Mouse (Mus musculus) testis, adult 2 months (tissue): ENCODE results near the gene Efna1.

Experiments
- CTCF ChIP-seq: fragments of 200-500 bp; IDR thresholded peaks from 2 replicates; pipeline ENCODE4 v1.5.1; 2012; ENCODE audit warnings: low read depth, mild to moderate bottlenecking, inconsistent platforms, low read length, moderate library complexity; ENCODE audit not compliant: control insufficient read depth, insufficient read depth, insufficient replicate concordance
- POLR2A ChIP-seq: fragments of 200-500 bp; IDR thresholded peaks from 2 replicates; pipeline ENCODE4 v1.6.1; 2012; ENCODE audit warnings: low read depth, mild to moderate bottlenecking, inconsistent platforms, low read length, moderate library complexity; ENCODE audit not compliant: control insufficient read depth

GRCm38 (mm10) chr3:89315195-89315929, 34.4 kb upstream of the Efna1 start:
- peak; percentile 99 for TF ChIP-seq CTCF
- no peak for TF ChIP-seq POLR2A
